Mouse (Mus musculus) limb, embryonic 13.5 days (tissue): ENCODE data around the gene Gskip. TPM values are rescaled to one million over a fixed set of nuclear protein-coding genes. Genes with fewer than 3 reads are reported as not detected.

Experiments
- ATAC-seq: fragments of 200-750 bp; cut with Nextera tagmentation; 2 replicates; pipeline ENCODE4 v1.8.0; 2017; ENCODE audit warnings: low read depth, moderate number of reproducible peaks, moderate TSS enrichment; ENCODE audit not compliant: low FRiP score
- H3K27ac ChIP-seq: fragments of 300-500 bp; sonication (generic); 2 replicates; pipeline ENCODE4 v1.5.1; 2015; ENCODE audit warnings: inconsistent platforms, mild to moderate bottlenecking, moderate library complexity
- H3K27me3 ChIP-seq: fragments of 300-500 bp; sonication (generic); 2 replicates; pipeline ENCODE4 v1.6.1; 2015; ENCODE audit warnings: mild to moderate bottlenecking, inconsistent platforms
- H3K36me3 ChIP-seq: fragments of 300-500 bp; sonication (generic); 2 replicates; pipeline ENCODE4 v1.6.1; 2015; ENCODE audit warnings: inconsistent platforms, mild to moderate bottlenecking, moderate library complexity
- H3K4me1 ChIP-seq: fragments of 300-500 bp; sonication (generic); 2 replicates; pipeline ENCODE4 v1.6.1; 2015; ENCODE audit warnings: inconsistent platforms
- H3K4me2 ChIP-seq: fragments of 300-500 bp; sonication (generic); replicated peaks from 2 replicates; pipeline ENCODE4 v1.6.1; 2015; ENCODE audit warnings: inconsistent platforms, mild to moderate bottlenecking, moderate library complexity
- H3K4me3 ChIP-seq: fragments of 300-500 bp; sonication (generic); 2 replicates; pipeline ENCODE4 v1.5.1; 2015; ENCODE audit warnings: moderate library complexity, mild to moderate bottlenecking, inconsistent platforms
- H3K9ac ChIP-seq: fragments of 300-500 bp; sonication (generic); 2 replicates; pipeline ENCODE4 v1.6.1; 2015; ENCODE audit warnings: mild to moderate bottlenecking, inconsistent platforms
- H3K9me3 ChIP-seq: fragments of 300-500 bp; sonication (generic); 2 replicates; pipeline ENCODE4 v1.6.1; 2016; ENCODE audit warnings: inconsistent platforms
- WGBS: fragments of 180-500 bp; shearing (Covaris S2); methylation state at CpG from one replicate; pipeline ENCODE4 v1.1.7; 2015; 5-methylcytosine and 5-hydroxymethylcytosine counted together
- polyA plus RNA-seq: library from polyadenylated mRNA; unstranded; fragments of >200 nt; fragmentation: Nextera tagmentation; extraction: Ambion mirVana; gene quantifications from 2 replicates; pipeline ENCODE4 v1.2.1, GENCODE M21; 2015

Gskip gene
- polyA plus RNA-seq, 1 experiment from 2014 or later, result 36.4 TPM

- H3K36me3 ChIP-seq, result no peaks in the 10 kb centered on the region
- H3K9ac ChIP-seq, result no peak overlapping the region
- H3K4me1 ChIP-seq, result peaks cover 6% of the 10 kb centered on the region; the same call in 1 of the 2 replicates
- no peaks in the 10 kb centered on the region for H3K27me3 ChIP-seq
- no peak overlapping the region for H3K4me2 ChIP-seq
- 83% methylated on average over 3 of the region's 3 CpGs for WGBS
- no peaks in the 10 kb centered on the region for H3K9me3 ChIP-seq
- no peak for ATAC-seq
- no peak overlapping the region for H3K4me3 ChIP-seq
- no peak overlapping the region for H3K27ac ChIP-seq
Observed at GRCm38 (mm10) chr12:105727268-105727667, 42.6 kb downstream of the Gskip start.

- Histone ChIP-seq H3K27me3 (no peaks in the 10 kb centered on the region), H3K9me3 (no peaks in the 10 kb centered on the region), H3K4me3 (no peak overlapping the region), H3K27ac (no peak overlapping the region), H3K9ac (no peak overlapping the region), H3K4me2 (no peak overlapping the region), H3K4me1 (peaks cover 6% of the 10 kb centered on the region; the same call in 1 of the 2 replicates), H3K36me3 (no peaks in the 10 kb centered on the region)
- 27% methylated on average over 8 of the region's 8 CpGs for WGBS
- ATAC-seq, result no peak
Observed at GRCm38 (mm10) chr12:105727964-105728363, 43.3 kb downstream of the Gskip start.

- Histone ChIP-seq H3K36me3 (no peaks in the 10 kb centered on the region), H3K27ac (no peak overlapping the region), H3K9ac (no peak overlapping the region), H3K4me2 (no peak overlapping the region), H3K4me1 (no peaks in the 10 kb centered on the region), H3K4me3 (no peak overlapping the region), H3K9me3 (no peaks in the 10 kb centered on the region), H3K27me3 (no peaks in the 10 kb centered on the region)
- WGBS, result 81% methylated on average over 6 of the region's 6 CpGs
- ATAC-seq, result no peak
Observed at GRCm38 (mm10) chr12:105730851-105731460, 46.3 kb downstream of the Gskip start.

GRCm38 (mm10) chr12:105733370-105734159 is 48.9 kb downstream of the Gskip start:
- H3K4me3 ChIP-seq, result no peak overlapping the region
- no peaks in the 10 kb centered on the region for H3K27me3 ChIP-seq
- ATAC-seq, result no peak
- 78% methylated on average over 9 of the region's 9 CpGs for WGBS
- no peaks in the 10 kb centered on the region for H3K9me3 ChIP-seq
- no peak overlapping the region for H3K27ac ChIP-seq
- peaks cover 4% of the 10 kb centered on the region; the same call in 1 of the 2 replicates for H3K4me1 ChIP-seq
- H3K9ac ChIP-seq, result no peak overlapping the region
- no peaks in the 10 kb centered on the region for H3K36me3 ChIP-seq
- H3K4me2 ChIP-seq, result no peak overlapping the region

GRCm38 (mm10) chr12:105735226-105735888 is 50.7 kb downstream of the Gskip start:
- H3K9me3 ChIP-seq, result no peaks in the 10 kb centered on the region
- ATAC-seq, result no peak
- H3K9ac ChIP-seq, result no peak overlapping the region
- no peaks in the 10 kb centered on the region for H3K27me3 ChIP-seq
- H3K4me2 ChIP-seq, result no peak overlapping the region
- peaks cover 7% of the 10 kb centered on the region; the same call in 1 of the 2 replicates for H3K4me1 ChIP-seq
- H3K36me3 ChIP-seq, result no peaks in the 10 kb centered on the region
- H3K27ac ChIP-seq, result no peak overlapping the region
- no peak overlapping the region for H3K4me3 ChIP-seq
- WGBS, result 74% methylated on average over 7 of the region's 7 CpGs

DNA sequence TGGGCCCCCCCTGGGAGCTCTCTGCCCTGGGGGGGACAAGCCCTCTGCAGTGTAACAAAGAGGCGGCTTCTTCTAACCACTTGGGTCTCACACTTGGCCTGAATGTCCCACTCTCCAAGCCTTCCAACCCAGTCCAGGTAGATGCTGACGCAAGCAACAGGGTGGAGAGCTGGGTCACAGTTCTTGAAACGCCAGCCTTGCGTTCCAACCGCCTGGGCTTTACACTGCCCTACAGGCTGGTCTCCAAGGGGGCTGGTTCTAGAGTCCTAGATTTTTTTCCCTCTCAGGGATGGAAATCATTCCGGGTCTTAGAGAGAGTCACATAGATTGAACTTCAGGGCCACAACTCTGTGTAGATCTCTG is 51.2 kb downstream of the Gskip start:
- Histone ChIP-seq H3K4me1 (peaks cover 7% of the 10 kb centered on the region; the same call in 1 of the 2 replicates), H3K9me3 (no peaks in the 10 kb centered on the region), H3K27me3 (no peaks in the 10 kb centered on the region), H3K4me2 (no peak overlapping the region), H3K4me3 (no peak overlapping the region), H3K9ac (no peak overlapping the region), H3K36me3 (no peaks in the 10 kb centered on the region), H3K27ac (no peak overlapping the region)
- 89% methylated on average over 6 of the region's 6 CpGs for WGBS
- no peak for ATAC-seq

- H3K4me2 ChIP-seq, result no peak overlapping the region
- H3K27me3 ChIP-seq, result no peaks in the 10 kb centered on the region
- peaks cover 7% of the 10 kb centered on the region; the same call in 1 of the 2 replicates for H3K4me1 ChIP-seq
- no peak for ATAC-seq
- 60% methylated on average over 15 of the region's 15 CpGs for WGBS
- no peaks in the 10 kb centered on the region for H3K36me3 ChIP-seq
- H3K4me3 ChIP-seq, result no peak overlapping the region
- H3K9me3 ChIP-seq, result no peaks in the 10 kb centered on the region
- H3K9ac ChIP-seq, result no peak overlapping the region
- no peak overlapping the region for H3K27ac ChIP-seq
Observed at GRCm38 (mm10) chr12:105738316-105739096, 53.9 kb downstream of the Gskip start.

- no peak for ATAC-seq
Observed at GRCm38 (mm10) chr12:105739656-105740055, 55.0 kb downstream of the Gskip start.

GRCm38 (mm10) chr12:105748114-105748513 is 63.5 kb downstream of the Gskip start:
- WGBS, result 79% methylated on average over 5 of the region's 5 CpGs
- Histone ChIP-seq H3K4me3 (no peak overlapping the region), H3K9ac (no peak overlapping the region), H3K4me1 (no peaks in the 10 kb centered on the region), H3K27ac (no peak overlapping the region), H3K27me3 (no peaks in the 10 kb centered on the region), H3K36me3 (no peaks in the 10 kb centered on the region), H3K9me3 (no peaks in the 10 kb centered on the region), H3K4me2 (no peak overlapping the region)
- ATAC-seq, result no peak

More at GRCm38 (mm10) chr12:105739656-105740055, 55.0 kb downstream of the Gskip start:
- no peaks in the 10 kb centered on the region for H3K9me3 ChIP-seq
- H3K27ac ChIP-seq, result no peak overlapping the region
- 68% methylated on average over 8 of the region's 8 CpGs for WGBS
- H3K4me2 ChIP-seq, result no peak overlapping the region
- no peaks in the 10 kb centered on the region for H3K27me3 ChIP-seq
- H3K36me3 ChIP-seq, result no peaks in the 10 kb centered on the region
- peaks cover 7% of the 10 kb centered on the region; the same call in 1 of the 2 replicates for H3K4me1 ChIP-seq
- H3K9ac ChIP-seq, result no peak overlapping the region
- H3K4me3 ChIP-seq, result no peak overlapping the region
